Mouse (Mus musculus) lung, postnatal 25 days (tissue): ENCODE measurements around the gene Foxc1.

Experiments used
- DNase-seq: peaks from one replicate; pipeline ENCODE4 v3.0.0; 2022; ENCODE audit warnings: low spot score

Gene Foxc1

DNA sequence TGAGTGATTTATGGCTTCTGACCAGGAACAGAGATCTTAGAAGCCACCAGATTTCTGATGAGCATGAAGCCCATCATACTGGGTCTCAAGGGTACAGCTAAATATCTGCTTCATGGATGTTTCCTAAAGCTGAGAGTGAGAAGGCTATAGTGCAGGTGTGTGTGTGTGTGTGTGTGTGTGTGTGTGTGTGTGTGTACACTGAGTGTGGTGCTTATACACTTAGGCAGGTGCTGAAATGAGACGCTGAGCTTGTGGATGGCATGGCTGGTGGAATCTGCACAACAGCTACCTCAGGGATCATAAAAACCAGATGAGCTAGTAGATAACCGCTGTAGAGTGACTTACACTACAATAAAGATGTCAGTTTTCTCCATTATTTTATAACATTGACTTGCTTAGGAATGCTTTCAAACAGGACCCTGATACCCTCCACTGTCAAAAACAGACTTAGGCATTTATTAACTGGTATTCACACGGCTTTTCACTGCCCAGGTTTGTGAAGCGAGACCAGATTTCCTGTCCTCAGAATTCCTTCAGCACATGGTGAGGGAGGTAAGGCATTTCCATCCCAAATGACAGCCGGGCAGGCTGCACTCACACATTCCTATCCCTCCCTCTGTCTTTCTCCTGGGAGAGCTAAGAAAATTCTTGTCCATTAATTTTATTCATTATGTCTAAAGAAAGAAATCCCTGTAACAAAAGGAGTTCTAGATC is 43.0 kb downstream of the Foxc1 start:
- no peak for DNase-seq

DNA sequence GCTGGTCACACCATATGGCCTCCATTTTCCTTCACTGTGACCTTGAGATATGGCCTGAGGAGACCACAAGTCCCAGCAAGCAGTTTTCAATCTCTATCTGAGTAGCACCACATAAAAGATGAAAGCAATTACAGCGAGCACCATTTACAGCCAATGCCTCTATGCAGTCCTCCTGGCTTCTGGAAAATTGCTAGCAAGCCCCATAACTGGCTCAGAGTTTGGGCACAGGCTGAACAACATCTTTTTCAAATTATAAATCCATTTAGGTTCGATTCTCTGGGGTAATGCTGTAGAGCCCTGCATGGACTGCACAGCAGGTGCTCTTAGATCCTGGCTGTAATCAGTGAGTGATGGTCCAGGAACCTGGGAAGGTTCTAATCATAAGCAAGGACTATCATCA is 47.1 kb downstream of the Foxc1 start:
- no peak for DNase-seq

DNA sequence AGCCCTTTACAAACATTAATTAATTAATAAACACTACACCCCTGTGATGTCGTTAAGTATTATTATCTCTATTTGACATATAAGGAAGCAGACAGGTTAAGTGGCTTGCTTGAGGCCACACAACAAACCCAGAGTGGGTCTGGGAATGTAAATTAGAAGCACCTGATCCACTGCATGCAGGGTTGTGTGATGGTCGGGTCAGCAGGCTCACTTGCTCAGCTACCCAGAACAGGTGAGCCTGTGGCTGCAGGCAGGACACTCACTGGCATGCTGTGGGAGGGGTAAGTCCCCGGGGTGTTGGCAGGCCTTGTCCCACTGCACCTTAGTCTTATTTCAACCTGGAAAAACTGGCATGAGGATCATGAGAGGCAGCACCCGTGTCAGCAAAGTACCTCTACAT is 47.6 kb downstream of the Foxc1 start:
- DNase-seq = no peak

DNA sequence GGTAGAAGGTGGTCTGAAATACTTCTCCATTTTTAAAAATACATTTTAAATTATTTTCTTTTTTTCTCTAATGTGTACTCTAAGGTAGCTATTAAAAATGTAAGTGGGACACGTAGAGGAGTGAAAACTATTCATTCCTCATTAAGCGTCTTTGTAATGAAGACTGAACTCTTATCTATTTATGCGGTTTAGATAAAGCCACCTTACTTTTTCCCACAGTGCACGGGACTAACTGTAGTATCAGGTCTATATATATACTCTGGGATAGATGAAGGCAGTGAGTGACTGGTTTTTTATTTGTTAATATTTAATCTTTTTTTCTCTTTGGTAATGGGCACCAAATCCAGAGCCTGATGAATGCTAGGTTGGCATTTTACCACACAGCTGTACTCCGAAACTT is 53.8 kb downstream of the Foxc1 start:
- no peak for DNase-seq
